Mouse (Mus musculus) midbrain, postnatal 0 days (tissue): ENCODE results near the gene Gpx5. TPM values are rescaled to one million over a fixed set of nuclear protein-coding genes. Genes with fewer than 3 reads are reported as not detected.

ENCODE experiments used
- ATAC-seq: fragments of 200-750 bp; cut with Nextera tagmentation; 2 replicates; pipeline ENCODE4 v1.8.0; 2017; ENCODE audit warnings: moderate number of reproducible peaks, mild to moderate bottlenecking, moderate TSS enrichment, moderate library complexity; ENCODE audit not compliant: low FRiP score
- DNase-seq: peaks from one replicate; pipeline ENCODE4 v3.0.0-alpha.2; 2015; ENCODE audit warnings: low spot score
- H3K27ac ChIP-seq: fragments of 300-500 bp; sonication (generic); 2 replicates; pipeline ENCODE4 v1.5.1; 2014; ENCODE audit warnings: low read depth, mild to moderate bottlenecking, low read length, mixed read lengths
- H3K27me3 ChIP-seq: fragments of 300-500 bp; sonication (generic); 2 replicates; pipeline ENCODE4 v1.6.1; 2014; ENCODE audit warnings: low read length, control low read depth, mixed read lengths; ENCODE audit not compliant: insufficient read depth
- H3K36me3 ChIP-seq: fragments of 300-500 bp; sonication (generic); 2 replicates; pipeline ENCODE4 v1.6.1; 2014; ENCODE audit warnings: low read length, control low read depth, mixed read lengths; ENCODE audit not compliant: insufficient read depth
- H3K4me1 ChIP-seq: fragments of 300-500 bp; sonication (generic); 2 replicates; pipeline ENCODE4 v1.6.1; 2014; ENCODE audit warnings: mild to moderate bottlenecking, control low read depth, antibody characterized with exemption, low read length, mixed read lengths; ENCODE audit not compliant: insufficient read depth
- H3K4me2 ChIP-seq: fragments of 300-500 bp; sonication (generic); 2 replicates; pipeline ENCODE4 v1.6.1; 2014; ENCODE audit warnings: low read depth, mild to moderate bottlenecking, low read length, mixed read lengths; ENCODE audit not compliant: poor library complexity, severe bottlenecking
- H3K4me3 ChIP-seq: fragments of 300-500 bp; sonication (generic); 2 replicates; pipeline ENCODE4 v1.5.1; 2014; ENCODE audit warnings: low read depth, mild to moderate bottlenecking, low read length, moderate library complexity
- H3K9ac ChIP-seq: fragments of 300-500 bp; sonication (generic); replicated peaks from 2 replicates; pipeline ENCODE4 v1.6.1; 2014; ENCODE audit warnings: mild to moderate bottlenecking, low read length, moderate library complexity, mixed read lengths; ENCODE audit not compliant: poor library complexity, severe bottlenecking
- H3K9me3 ChIP-seq: fragments of 300-500 bp; sonication (generic); 2 replicates; pipeline ENCODE4 v1.6.1; 2016; ENCODE audit warnings: low read length, control low read depth
- CTCF ChIP-seq: IDR thresholded peaks from 2 replicates; pipeline ENCODE4 v1.5.1; 2016; ENCODE audit warnings: antibody characterized with exemption, mild to moderate bottlenecking
- WGBS: fragments of 180-500 bp; shearing (Covaris S2); extraction: QIAGEN DNeasy Blood & Tissue Kit; methylation state at CpG from one replicate; pipeline ENCODE4 v1.1.7; 2014; 5-methylcytosine and 5-hydroxymethylcytosine counted together
- polyA plus RNA-seq: library from polyadenylated mRNA; unstranded; fragments of >200 nt; fragmentation: Nextera tagmentation; extraction: Ambion mirVana; gene quantifications from 2 replicates; pipeline ENCODE4 v1.2.1, GENCODE M21; 2015
- total RNA-seq: library from RNA; depleted of rRNA; stranded (reverse); fragments of >200 nt; gene quantifications from 2 replicates; pipeline ENCODE4 v1.2.3, GENCODE M21; 2014

The Gpx5 gene
- total and polyA plus RNA-seq, 2 experiments from 2014 or later, result not detected

- no peak overlapping the region for H3K4me2 ChIP-seq
- no peaks in the 10 kb centered on the region for H3K36me3 ChIP-seq
- H3K4me3 ChIP-seq, result no peak overlapping the region
- no peak for DNase-seq
- H3K9ac ChIP-seq, result no peak overlapping the region
- no peaks in the 10 kb centered on the region for H3K4me1 ChIP-seq
- ATAC-seq, result no peak
- H3K27me3 ChIP-seq, result no peaks in the 10 kb centered on the region
- no peaks in the 10 kb centered on the region for H3K9me3 ChIP-seq
- H3K27ac ChIP-seq, result no peak overlapping the region
- TF ChIP-seq CTCF, result no peak
- 70% methylated on average over 2 of the region's 2 CpGs for WGBS
These were observed 17.3 kb upstream of the Gpx5 start for GRCm38 (mm10) chr13:21309788-21310187.

- no peak overlapping the region for H3K4me2 ChIP-seq
- no peaks in the 10 kb centered on the region for H3K36me3 ChIP-seq
- no peak for TF ChIP-seq CTCF
- no peak for ATAC-seq
- no peaks in the 10 kb centered on the region for H3K9me3 ChIP-seq
- DNase-seq, result no peak
- no peak overlapping the region for H3K4me3 ChIP-seq
- H3K27me3 ChIP-seq, result no peaks in the 10 kb centered on the region
- H3K27ac ChIP-seq, result no peak overlapping the region
- no peaks in the 10 kb centered on the region for H3K4me1 ChIP-seq
- 79% methylated on average over 3 of the region's 3 CpGs for WGBS
- H3K9ac ChIP-seq, result no peak overlapping the region
These were observed 12.0 kb upstream of the Gpx5 start for GRCm38 (mm10) chr13:21304483-21305066.

- no peak overlapping the region for H3K4me2 ChIP-seq
- no peaks in the 10 kb centered on the region for H3K4me1 ChIP-seq
- no peak overlapping the region for H3K9ac ChIP-seq
- H3K27me3 ChIP-seq, result no peaks in the 10 kb centered on the region
- no peak overlapping the region for H3K27ac ChIP-seq
- no peak overlapping the region for H3K4me3 ChIP-seq
- ATAC-seq (no peak), DNase-seq (no peak)
- 17% methylated on average over 3 of the region's 3 CpGs for WGBS
- TF ChIP-seq CTCF, result no peak
- H3K36me3 ChIP-seq, result no peaks in the 10 kb centered on the region
- H3K9me3 ChIP-seq, result no peaks in the 10 kb centered on the region
These were observed 6.0 kb upstream of the Gpx5 start for GRCm38 (mm10) chr13:21298557-21298956.

GRCm38 (mm10) chr13:21279559-21279958, 13.0 kb downstream of the Gpx5 start:
- no peak for TF ChIP-seq CTCF
- peak; percentile 80 for ATAC-seq
- Histone ChIP-seq H3K4me2 (peak overlapping the region; percentile 58), H3K27me3 (no peaks in the 10 kb centered on the region), H3K9me3 (no peaks in the 10 kb centered on the region), H3K4me3 (peak overlapping the region; percentile 51), H3K4me1 (0 out of 2 replicates have a peak, but pooled peaks cover 4% of the 10 kb centered on the region), H3K27ac (no peak overlapping the region), H3K9ac (0 out of 2 replicates have a peak overlapping the region, but pooled peaks have one; percentile 34), H3K36me3 (no peaks in the 10 kb centered on the region)
- under 1% methylated on average over 13 of the region's 13 CpGs for WGBS
- DNase-seq, result peak; percentile 93

DNA sequence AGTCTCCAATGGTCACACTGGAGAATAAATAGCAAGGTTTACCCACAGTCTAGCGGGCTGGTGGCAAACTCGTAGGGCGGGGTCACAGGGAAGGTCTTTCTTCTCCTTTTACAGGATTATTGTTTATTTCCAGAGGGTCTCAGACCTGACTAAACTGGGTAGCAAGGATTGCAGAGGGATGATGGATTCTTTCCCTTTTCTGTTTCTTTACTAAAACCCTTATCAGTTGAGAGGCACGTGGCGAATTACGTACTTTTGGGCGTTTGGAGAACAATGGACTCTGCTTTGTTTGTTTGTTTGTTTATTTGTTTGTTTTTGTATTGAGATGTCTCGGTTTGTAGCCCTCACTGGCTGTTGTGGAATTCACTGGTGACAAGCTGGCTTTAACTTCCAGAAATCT, 13.5 kb downstream of the Gpx5 start:
- WGBS, result 7% methylated on average over 8 of the region's 8 CpGs
- Histone ChIP-seq H3K36me3 (no peaks in the 10 kb centered on the region), H3K9ac (peak overlapping the region; percentile 34; the same call in 1 of the 2 replicates), H3K4me3 (peak overlapping the region; percentile 51), H3K27ac (no peak overlapping the region), H3K9me3 (no peaks in the 10 kb centered on the region), H3K4me2 (peak overlapping the region; percentile 58), H3K27me3 (no peaks in the 10 kb centered on the region), H3K4me1 (0 out of 2 replicates have a peak, but pooled peaks cover 4% of the 10 kb centered on the region)
- ATAC-seq (no peak), DNase-seq (no peak)
- no peak for TF ChIP-seq CTCF

GRCm38 (mm10) chr13:21276551-21276950, 16.0 kb downstream of the Gpx5 start:
- Histone ChIP-seq H3K4me3 (peak overlapping the region; percentile 59), H3K27me3 (peaks cover 5% of the 10 kb centered on the region; the same call in 1 of the 2 replicates), H3K9ac (peak overlapping the region; percentile 20; the same call in 1 of the 2 replicates), H3K9me3 (no peaks in the 10 kb centered on the region), H3K36me3 (no peaks in the 10 kb centered on the region), H3K4me2 (peak overlapping the region; percentile 86), H3K4me1 (0 out of 2 replicates have a peak, but pooled peaks cover 4% of the 10 kb centered on the region), H3K27ac (no peak overlapping the region)
- no peak for ATAC-seq
- DNase-seq, result no peak
- no peak for TF ChIP-seq CTCF
- 0% methylated on average over 9 of the region's 9 CpGs for WGBS
